Mouse (Mus musculus) embryonic fibroblast, embryonic 13.5 days (primary cell): ENCODE measurements around the gene Tbc1d14.

Experiments
- CTCF ChIP-seq: IDR thresholded peaks from 2 replicates; pipeline ENCODE4 v1.5.1; 2011; ENCODE audit warnings: mild to moderate bottlenecking, control low read depth, low read length, moderate library complexity, borderline replicate concordance; ENCODE audit not compliant: insufficient read depth
- POLR2A ChIP-seq: IDR thresholded peaks from 2 replicates; pipeline ENCODE4 v1.6.1; 2011; ENCODE audit warnings: low read depth, mild to moderate bottlenecking, control low read depth, low read length, moderate library complexity

DNA sequence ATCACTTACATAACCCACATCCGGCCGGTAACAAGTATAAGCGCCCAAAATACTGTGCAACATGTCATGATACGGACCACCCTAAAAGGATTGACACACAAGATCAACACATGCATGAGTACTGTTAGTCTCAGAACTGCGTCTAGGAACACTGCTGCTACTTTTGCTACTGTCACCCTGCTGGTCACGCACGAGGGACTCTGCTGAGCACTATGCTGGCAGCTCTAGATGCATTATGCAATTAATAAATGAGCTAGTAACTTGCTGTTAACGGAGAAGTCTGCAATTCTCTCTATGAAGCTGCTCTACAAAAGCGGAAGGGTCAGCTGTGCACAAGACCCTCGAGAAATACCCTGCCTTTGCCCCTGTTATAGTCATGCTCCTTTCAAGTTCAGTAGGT is 84.7 kb downstream of the Tbc1d14 start:
- TF ChIP-seq POLR2A (no peak), CTCF (no peak)
